Mouse (Mus musculus) v-Abl transformed pro-B cells (cell line): Measurements from ENCODE around the gene Mcoln3.

Experiments used
- in situ Hi-C, 2 experiments: fragments of 400-800 bp; cut with MboI; formaldehyde crosslinking; loops; one replicate each; pipeline ENCODE4 v1.15.1; 2025; ENCODE audit not compliant: unreplicated experiment in 2 of 2

The Mcoln3 gene

DNA sequence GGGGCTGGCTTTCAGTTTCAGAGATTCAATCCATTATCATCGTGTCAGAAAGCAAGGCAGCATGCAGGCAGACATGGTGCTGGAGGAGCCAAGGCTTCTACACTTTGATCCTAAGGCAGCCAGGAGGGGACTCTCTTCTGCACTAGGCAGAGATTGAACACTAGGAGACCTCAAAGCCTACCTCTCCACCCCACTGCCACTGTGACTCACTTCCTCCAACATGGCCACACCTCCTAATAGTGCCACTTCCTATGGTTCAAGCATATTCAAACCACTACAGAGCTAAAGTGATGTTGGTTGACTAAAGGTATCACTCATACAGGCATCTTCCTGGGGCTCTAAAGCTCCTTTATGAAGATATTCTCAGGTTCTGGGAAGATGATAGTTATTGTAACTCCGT is 42.1 kb downstream of the Mcoln3 start:
- in situ Hi-C loops: loop anchor here in 1 of 2 experiments (25.0 kb wide), 1 partner anchor 353 kb away; the partner anchor contains the start of gene Rpf1

DNA sequence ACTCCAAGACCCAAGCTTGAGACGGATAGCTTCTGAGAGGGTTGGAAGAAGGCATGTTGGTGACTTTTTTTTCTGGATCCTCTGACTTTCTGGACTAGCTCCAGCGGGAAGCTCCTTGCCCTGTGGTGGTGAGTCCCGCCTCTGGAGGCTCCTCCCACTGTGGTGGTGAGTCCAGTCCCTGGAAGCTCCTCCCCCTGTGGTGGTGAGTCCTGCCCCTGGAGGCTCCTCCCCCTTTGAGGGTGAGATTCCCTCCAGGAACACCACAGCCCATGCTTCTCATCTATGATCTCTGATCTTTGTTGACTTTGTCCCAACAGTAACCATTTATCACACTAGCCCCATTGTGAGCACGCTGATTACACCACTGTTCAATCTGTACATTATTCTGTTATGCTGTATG is 44.9 kb downstream of the Mcoln3 start:
- in situ Hi-C loops: loop anchor here in 1 of 2 experiments (25.0 kb wide), 1 partner anchor 350 kb away; the partner anchor contains the start of gene Rpf1

DNA sequence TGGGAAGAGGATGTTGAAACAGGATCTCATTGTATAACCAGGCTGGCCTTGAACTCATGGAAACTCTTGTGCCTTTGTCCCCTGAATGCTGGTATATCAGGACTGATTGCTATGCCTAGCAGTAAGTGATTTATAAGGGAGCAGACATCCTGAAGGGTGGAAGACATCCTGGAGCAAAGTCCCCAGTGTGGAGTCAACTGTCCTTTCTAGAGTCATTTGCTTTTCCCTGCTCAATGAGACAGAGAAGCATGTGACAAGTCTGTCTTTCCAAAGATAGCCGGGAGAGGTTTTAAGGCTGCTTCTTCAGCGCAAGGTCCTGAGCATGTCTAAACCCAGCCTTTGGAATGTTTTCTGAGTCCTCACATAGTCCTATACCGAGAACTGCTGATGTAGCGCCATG is 52.1 kb downstream of the Mcoln3 start:
- in situ Hi-C loops: loop anchor here in 1 of 2 experiments (25.0 kb wide), 1 partner anchor 343 kb away; the partner anchor contains the start of gene Rpf1

DNA sequence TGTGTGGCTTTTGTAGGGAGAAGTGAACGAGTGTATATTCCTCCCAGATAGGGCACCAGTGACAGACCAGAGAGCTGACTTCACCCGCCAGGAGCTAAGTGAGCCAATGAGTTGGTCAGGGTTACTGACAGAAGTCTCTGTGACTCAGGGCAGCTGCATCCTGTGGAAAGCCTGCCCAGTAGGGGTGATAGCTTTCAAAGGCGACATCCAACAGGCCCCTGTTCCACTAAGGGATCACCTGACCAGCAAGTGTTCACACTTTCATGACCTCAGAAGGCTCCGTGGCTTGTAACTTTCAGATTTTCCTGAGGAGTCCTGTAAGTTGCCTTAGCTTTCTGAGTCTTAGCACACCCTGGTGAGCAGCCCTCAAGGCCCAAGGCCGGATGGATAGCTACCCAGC is 55.8 kb downstream of the Mcoln3 start:
- in situ Hi-C loops: loop anchor here (10.0 to 25.0 kb wide), 2 partner anchors 68 to 339 kb away; partner anchors contain the start of genes Wdr63 (in 2 of the 2) and Rpf1 (in 1 of the 2)

DNA sequence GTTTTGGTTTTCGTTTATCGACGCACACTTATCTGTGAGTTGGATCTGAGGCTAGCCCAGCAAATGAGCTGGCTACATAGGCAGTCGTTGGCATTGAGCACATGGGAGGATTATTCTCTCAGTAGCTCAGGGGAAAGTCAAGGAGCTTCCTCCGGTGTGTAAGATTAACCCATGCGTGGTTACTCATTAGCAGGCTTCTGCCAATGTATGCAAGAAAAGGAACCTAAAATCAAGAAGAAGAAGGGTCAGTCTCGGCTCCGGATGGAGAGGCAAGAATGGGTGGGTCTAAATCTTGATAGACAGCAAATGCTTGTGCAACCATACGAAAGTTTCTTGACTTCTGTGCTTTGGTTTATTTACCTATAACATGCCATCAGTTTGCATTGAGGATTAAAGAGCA is 57.0 kb downstream of the Mcoln3 start:
- in situ Hi-C loops: loop anchor here (10.0 to 25.0 kb wide), 2 partner anchors 69 to 338 kb away; partner anchors contain the start of genes Wdr63 (in 2 of the 2) and Rpf1 (in 1 of the 2)

DNA sequence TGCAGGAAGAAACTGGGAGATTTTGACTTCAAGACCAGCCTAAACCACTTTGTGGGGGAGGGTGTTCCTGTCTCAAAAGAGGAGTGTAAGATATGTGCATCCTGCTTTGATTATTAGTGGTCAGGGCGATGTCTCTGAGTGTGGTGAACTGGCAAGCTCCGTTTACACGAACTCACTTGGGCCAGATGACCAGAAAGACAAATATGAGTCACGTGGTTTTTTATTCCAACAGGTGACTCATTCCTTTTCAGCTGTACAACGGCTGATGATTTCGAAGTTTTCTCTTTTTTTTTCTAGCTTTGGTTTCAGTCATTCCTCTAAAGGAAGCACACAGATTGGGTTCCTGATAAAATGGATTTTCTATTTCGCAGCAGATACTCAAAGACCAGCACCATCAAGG is 60.0 kb downstream of the Mcoln3 start:
- in situ Hi-C loops: loop anchor here (5.0 to 25.0 kb wide), 8 partner anchors 72 to 765 kb away; partner anchors contain the start of genes Wdr63 (in 2 of the 2), 2410004B18Rik (in 1 of the 2), Rpf1 (in 1 of the 2) and Znhit6 (in 1 of the 2)

DNA sequence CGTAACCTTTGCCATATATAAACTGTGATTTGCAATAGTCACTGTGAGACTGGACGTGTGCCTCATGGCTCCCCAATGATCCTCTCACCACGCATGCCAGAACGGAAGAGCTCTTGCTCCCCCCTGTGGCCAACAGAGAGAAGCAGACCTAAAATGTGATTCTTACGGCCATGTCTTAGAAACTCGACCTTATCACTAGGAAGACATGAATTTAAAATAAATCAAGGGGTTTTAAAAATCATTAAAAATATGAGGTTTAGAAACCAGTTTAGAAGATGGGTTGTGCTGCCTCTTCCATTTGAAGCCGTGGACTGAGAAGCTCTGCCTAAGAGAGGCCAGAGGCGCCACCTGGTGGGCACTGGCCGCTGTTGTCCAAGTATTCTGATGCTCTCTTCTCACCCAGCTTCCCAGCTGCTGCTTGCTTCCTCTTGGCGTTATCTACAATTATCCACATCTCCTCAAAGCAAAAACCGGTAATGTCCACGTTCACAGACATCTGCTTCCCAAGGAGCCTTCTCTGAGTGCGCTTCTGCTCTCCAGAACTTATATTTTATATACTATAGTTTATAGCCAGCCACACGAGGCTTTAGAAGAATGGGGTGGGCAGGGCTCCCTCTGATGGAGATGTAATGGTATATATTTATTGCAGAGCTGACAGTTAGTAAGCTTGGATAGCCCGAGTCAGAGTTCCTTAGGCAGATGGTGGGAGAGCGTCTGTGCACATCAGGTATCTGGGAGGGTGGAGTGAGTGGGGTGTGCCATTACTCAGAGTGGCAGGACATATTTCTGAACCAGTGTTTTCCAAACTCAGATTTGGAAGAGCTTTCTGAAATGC is 60.7 kb downstream of the Mcoln3 start:
- in situ Hi-C loops: loop anchor here (5.0 to 25.0 kb wide), 8 partner anchors 73 to 766 kb away; partner anchors contain the start of genes Wdr63 (in 2 of the 2), 2410004B18Rik (in 1 of the 2), Rpf1 (in 1 of the 2) and Znhit6 (in 1 of the 2)

DNA sequence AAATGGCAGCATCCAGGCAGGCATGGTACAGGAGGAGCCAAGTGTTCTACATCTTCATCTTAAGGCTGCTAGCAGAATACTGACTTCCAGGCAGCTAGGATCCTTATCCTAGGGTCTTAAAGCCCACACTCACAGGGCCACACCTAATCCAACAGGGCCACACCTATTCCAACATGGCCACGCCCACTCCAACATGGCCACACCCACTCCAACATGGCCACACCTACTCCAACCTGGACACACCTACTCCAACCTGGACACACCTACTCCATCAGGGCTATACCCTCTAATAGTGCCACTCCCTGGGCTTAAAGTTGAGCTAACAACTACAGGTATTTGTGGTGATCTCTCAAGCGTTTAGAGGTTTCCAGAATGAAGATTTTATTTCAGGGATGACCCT is 63.1 kb downstream of the Mcoln3 start:
- in situ Hi-C loops: loop anchor here (5.0 to 25.0 kb wide), 11 partner anchors 102 to 768 kb away; partner anchors contain the start of genes Rpf1 (in 1 of the 2) and Znhit6 (in 1 of the 2)

DNA sequence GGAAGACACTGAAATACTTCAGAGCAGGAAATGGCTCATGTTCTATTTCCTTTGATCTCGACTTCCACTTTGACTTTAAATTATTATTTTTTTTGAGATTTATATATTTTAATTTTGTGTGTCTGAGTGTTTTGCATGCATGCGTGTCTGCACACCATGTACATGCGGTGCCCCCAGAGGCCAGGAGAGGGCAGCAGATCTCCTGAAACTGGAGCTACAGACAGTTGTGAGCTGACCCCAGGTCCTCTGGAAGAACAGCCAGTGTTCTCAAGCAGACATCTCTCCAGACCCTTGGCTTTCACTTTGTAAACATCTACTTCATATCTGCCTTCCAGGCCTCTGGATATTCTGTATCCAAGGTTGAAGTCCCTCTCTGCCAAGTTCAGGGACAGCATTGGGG is 63.7 kb downstream of the Mcoln3 start:
- in situ Hi-C loops: loop anchor here (5.0 to 25.0 kb wide), 11 partner anchors 101 to 769 kb away; partner anchors contain the start of genes Rpf1 (in 1 of the 2) and Znhit6 (in 1 of the 2)

DNA sequence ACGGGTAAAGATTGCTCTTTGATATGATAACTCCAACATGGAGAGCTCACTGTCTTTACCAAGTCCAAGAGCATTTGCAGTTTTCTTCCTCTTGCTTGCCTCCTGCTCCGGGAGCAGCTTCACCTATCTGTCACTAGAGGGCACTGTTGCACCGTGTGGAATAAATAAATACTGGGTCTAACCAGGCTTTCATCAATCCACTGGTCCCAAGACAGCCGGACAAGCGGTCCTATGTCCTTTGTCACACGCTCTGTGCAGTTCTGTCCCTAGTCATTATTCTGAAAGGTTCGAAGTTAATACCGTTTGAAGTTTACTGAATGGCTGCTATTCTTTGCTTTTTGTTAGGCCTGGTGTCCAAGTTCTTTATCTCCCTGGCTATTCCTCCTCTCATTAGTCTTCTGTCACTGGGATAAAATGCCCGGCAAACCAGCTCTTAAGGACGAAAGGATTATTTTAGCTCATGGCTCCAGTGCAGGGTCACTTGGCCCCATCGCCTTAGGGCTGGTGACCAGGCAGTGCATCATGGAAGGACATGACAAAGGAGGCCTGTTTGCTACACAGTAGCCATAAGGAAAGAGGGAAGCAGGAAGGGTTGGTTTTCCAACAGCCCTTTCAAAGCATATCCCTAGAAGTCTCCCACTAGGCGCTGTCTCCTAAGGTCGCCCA is 67.9 kb downstream of the Mcoln3 start:
- in situ Hi-C loops: loop anchor here (5.0 to 25.0 kb wide), 11 partner anchors 97 to 773 kb away; partner anchors contain the start of genes Rpf1 (in 1 of the 2) and Znhit6 (in 1 of the 2)

DNA sequence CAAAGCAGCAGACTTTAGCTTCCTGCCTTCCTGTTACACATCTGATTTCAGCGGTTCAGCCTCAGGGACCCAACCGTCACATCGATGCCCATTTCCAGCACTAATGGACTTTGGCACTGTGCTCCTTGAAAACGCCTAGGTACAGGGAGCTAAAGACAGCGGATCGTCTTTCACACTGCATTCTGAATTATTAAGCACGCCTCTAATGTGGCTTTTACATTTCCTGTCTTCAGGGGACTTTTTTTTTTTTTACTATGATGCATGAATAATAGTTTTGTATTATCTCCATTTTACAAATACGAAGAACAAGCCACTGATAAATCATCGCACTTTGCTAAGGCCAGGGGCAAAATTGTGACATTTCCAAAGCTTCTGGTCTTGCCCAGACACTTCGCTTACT is 68.8 kb downstream of the Mcoln3 start:
- in situ Hi-C loops: loop anchor here (10.0 to 25.0 kb wide), 8 partner anchors 326 to 774 kb away; partner anchors contain the start of genes Rpf1 (in 1 of the 2) and Znhit6 (in 1 of the 2)

DNA sequence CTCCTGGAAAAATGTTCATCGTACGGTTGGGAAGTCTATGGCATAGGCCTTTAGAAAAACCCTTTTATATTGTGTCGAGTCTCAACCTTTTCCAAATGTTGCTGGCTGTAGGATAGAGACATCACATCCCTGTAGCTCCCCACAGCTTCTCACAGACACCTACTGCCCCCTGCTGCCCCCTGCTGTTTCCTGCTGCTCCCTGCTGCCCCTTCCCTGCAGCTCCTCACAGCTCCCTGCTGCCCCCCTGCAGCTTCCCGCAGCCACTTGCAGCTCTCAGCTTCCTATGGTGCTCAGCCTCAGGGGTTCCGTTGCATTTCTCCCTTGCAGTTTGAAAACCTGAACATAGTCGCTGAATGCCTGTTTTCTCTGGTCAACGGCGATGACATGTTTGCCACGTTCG is 72.7 kb downstream of the Mcoln3 start:
- in situ Hi-C loops: loop anchor here (10.0 to 25.0 kb wide), 8 partner anchors 322 to 778 kb away; partner anchors contain the start of genes Rpf1 (in 1 of the 2) and Znhit6 (in 1 of the 2)
